Mouse (Mus musculus): ENCODE measurements around the gene Ifitm1. TPM values are rescaled to one million over a fixed set of nuclear protein-coding genes. Genes with fewer than 3 reads are reported as not detected.

Ifitm1 gene
- polyA plus RNA-seq, 2 experiments = 30.9 to 35.7 TPM

DNA sequence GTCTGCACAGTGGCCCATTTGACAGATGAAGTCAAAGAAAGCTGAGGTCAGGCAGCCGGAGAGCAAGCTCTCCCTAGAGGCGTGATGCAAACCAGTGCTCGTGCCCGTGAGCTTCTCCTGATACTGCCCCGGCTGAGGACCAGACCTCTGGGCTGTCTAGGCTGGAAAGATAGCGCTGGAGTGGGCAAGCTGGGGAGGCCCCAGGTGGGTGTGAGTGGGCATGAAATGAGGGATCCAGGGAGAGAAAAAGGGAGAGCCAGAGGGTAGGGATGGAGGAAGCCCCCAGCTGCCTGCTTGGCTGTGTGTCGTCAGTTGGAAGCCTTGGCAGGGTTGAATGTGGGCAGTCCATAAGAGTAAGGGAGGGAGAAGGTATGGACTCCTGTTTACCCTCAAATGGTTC lies 22.8 kb upstream of the Ifitm1 start:
- Histone ChIP-seq H3K27ac (no peak overlapping the region), H3K27me3 (ENCODE audit: control insufficient read depth, insufficient read depth, low read length) (no peaks in the 10 kb centered on the region), H3K9ac (replicated peaks) (no peak overlapping the region), H3K4me3 (ENCODE audit: insufficient read depth in 1 of 2, low read depth in 2 of 2, low read length in 2 of 2) (no peak overlapping the region), H3K9me3 (ENCODE audit: control insufficient read depth, low read length) (no peaks in the 10 kb centered on the region), H3K4me1 (replicated peaks; ENCODE audit: control insufficient read depth in 2 of 2, insufficient read depth in 2 of 2, low read length in 1 of 2) (peaks cover 0 to 24% of the 10 kb centered on the region in 2 experiments; a peak in 2 of 4 replicates), H3K4me2 (ENCODE audit: low read depth) (no peak overlapping the region), H3K36me3 (replicated peaks; ENCODE audit: control insufficient read depth, insufficient read depth, low read depth) (no peaks in the 10 kb centered on the region; the same call in 1 of the 2 replicates)
- 83% methylated on average over 7 of the region's 7 CpGs for WGBS (ENCODE audit: insufficient replicate concordance)
- DNase-seq (ENCODE audit: low read depth in 3 of 3, low spot score in 3 of 3) (no peak), ATAC-seq (ENCODE audit: insufficient read depth) (no peak)
- TF ChIP-seq CTCF (IDR thresholded peaks at IDR 0.05; ENCODE audit: low read depth) = no peak
- no peak for TF ChIP-seq EP300 (IDR thresholded peaks at IDR 0.05; ENCODE audit: low read depth)

DNA sequence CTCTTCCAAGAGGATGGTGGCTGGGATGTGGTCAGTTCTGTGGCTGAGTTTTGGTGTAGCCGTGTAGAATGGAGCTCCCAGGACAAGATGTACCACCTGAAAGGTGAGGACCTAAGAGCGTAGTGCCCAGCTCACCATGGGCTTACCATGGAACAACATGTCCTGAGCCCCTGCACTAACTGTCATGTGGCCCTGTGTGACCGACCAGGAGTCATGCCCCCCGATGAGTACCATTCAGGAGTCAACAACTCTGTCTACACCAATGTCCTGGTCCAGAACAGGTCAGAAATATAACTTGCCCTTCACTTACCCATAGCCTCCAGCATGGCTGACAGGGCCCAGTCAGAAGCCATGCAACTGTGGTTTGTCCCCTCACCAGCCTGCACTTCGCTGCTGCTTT lies 21.8 kb upstream of the Ifitm1 start:
- H3K4me3 ChIP-seq (ENCODE audit: insufficient read depth in 1 of 2, low read depth in 2 of 2, low read length in 2 of 2) = no peak overlapping the region
- no peak overlapping the region for H3K4me2 ChIP-seq (ENCODE audit: low read depth)
- no peaks in the 10 kb centered on the region for H3K27me3 ChIP-seq (ENCODE audit: control insufficient read depth, insufficient read depth, low read length)
- no peaks in the 10 kb centered on the region; the same call in 1 of the 2 replicates for H3K36me3 ChIP-seq (replicated peaks; ENCODE audit: control insufficient read depth, insufficient read depth, low read depth)
- H3K4me1 ChIP-seq (replicated peaks; ENCODE audit: control insufficient read depth in 2 of 2, insufficient read depth in 2 of 2, low read length in 1 of 2) = peaks cover 0 to 24% of the 10 kb centered on the region in 2 experiments; a peak in 2 of 4 replicates
- 72% methylated on average over 5 of the region's 5 CpGs for WGBS (ENCODE audit: insufficient replicate concordance)
- DNase-seq (ENCODE audit: low read depth in 3 of 3, low spot score in 3 of 3) (no peak), ATAC-seq (ENCODE audit: insufficient read depth) (no peak)
- H3K9me3 ChIP-seq (ENCODE audit: control insufficient read depth, low read length) = no peaks in the 10 kb centered on the region
- no peak overlapping the region for H3K9ac ChIP-seq (replicated peaks)
- no peak for TF ChIP-seq CTCF (IDR thresholded peaks at IDR 0.05; ENCODE audit: low read depth)
- no peak for TF ChIP-seq EP300 (IDR thresholded peaks at IDR 0.05; ENCODE audit: low read depth)
- H3K27ac ChIP-seq = no peak overlapping the region

- ATAC-seq (ENCODE audit: insufficient read depth) (no peak), DNase-seq (ENCODE audit: low read depth in 3 of 3, low spot score in 3 of 3) (no peak)
- H3K4me3 ChIP-seq (ENCODE audit: insufficient read depth in 1 of 2, low read depth in 2 of 2, low read length in 2 of 2) = no peak overlapping the region
- H3K27ac ChIP-seq = no peak overlapping the region
- WGBS (ENCODE audit: insufficient replicate concordance) = 64% methylated on average over 10 of the region's 10 CpGs
- H3K36me3 ChIP-seq (replicated peaks; ENCODE audit: control insufficient read depth, insufficient read depth, low read depth) = no peaks in the 10 kb centered on the region; the same call in 1 of the 2 replicates
- H3K27me3 ChIP-seq (ENCODE audit: control insufficient read depth, insufficient read depth, low read length) = no peaks in the 10 kb centered on the region
- TF ChIP-seq EP300 (IDR thresholded peaks at IDR 0.05; ENCODE audit: low read depth) (no peak), CTCF (IDR thresholded peaks at IDR 0.05; ENCODE audit: low read depth) (no peak)
- peaks cover 0 to 19% of the 10 kb centered on the region in 2 experiments; a peak in 2 of 4 replicates for H3K4me1 ChIP-seq (replicated peaks; ENCODE audit: control insufficient read depth in 2 of 2, insufficient read depth in 2 of 2, low read length in 1 of 2)
- no peaks in the 10 kb centered on the region for H3K9me3 ChIP-seq (ENCODE audit: control insufficient read depth, low read length)
- no peak overlapping the region for H3K4me2 ChIP-seq (ENCODE audit: low read depth)
- no peak overlapping the region for H3K9ac ChIP-seq (replicated peaks)
These were observed 20.7 kb upstream of the Ifitm1 start for GRCm38 (mm10) chr7:140946311-140946710.

GRCm38 (mm10) chr7:140946980-140947379 lies 20.0 kb upstream of the Ifitm1 start:
- no peak for TF ChIP-seq CTCF (IDR thresholded peaks at IDR 0.05; ENCODE audit: low read depth)
- TF ChIP-seq EP300 (IDR thresholded peaks at IDR 0.05; ENCODE audit: low read depth) = no peak
- ATAC-seq (ENCODE audit: insufficient read depth) (peak; percentile 12; the same call in 1 of the 2 replicates), DNase-seq (ENCODE audit: low read depth in 3 of 3, low spot score in 3 of 3) (no peak)
- Histone ChIP-seq H3K4me2 (ENCODE audit: low read depth) (no peak overlapping the region), H3K4me3 (ENCODE audit: insufficient read depth in 1 of 2, low read depth in 2 of 2, low read length in 2 of 2) (no peak overlapping the region), H3K4me1 (replicated peaks; ENCODE audit: control insufficient read depth in 2 of 2, insufficient read depth in 2 of 2, low read length in 1 of 2) (peaks cover 0 to 19% of the 10 kb centered on the region in 2 experiments; a peak in 2 of 4 replicates), H3K27ac (no peak overlapping the region), H3K9ac (replicated peaks) (no peak overlapping the region), H3K36me3 (replicated peaks; ENCODE audit: control insufficient read depth, insufficient read depth, low read depth) (no peaks in the 10 kb centered on the region; the same call in 1 of the 2 replicates), H3K9me3 (ENCODE audit: control insufficient read depth, low read length) (no peaks in the 10 kb centered on the region), H3K27me3 (ENCODE audit: control insufficient read depth, insufficient read depth, low read length) (no peaks in the 10 kb centered on the region)
- WGBS (ENCODE audit: insufficient replicate concordance) = 11% methylated on average over 7 of the region's 7 CpGs

DNA sequence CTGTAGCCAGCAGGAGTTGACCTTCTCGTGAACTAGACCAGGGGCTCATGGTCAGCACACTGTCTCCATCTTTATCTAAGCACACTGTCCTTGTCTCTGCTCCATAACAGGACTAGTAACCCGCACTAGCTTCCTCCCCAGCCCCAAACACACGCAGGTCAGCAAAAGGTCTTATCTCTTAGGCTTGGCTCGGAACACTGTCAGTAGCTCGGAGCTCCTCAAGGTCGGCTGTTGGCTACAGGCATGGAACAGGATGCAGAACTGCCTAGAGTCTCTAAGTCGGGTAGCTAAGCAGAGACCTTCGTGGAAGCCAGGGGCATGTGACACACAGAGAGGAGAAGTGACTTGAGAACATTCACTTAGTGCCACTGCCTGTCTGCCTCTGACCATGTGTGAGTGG lies 18.9 kb upstream of the Ifitm1 start:
- Histone ChIP-seq H3K4me1 (replicated peaks; ENCODE audit: control insufficient read depth in 2 of 2, insufficient read depth in 2 of 2, low read length in 1 of 2) (peaks cover 0 to 13% of the 10 kb centered on the region in 2 experiments; a peak in 2 of 4 replicates), H3K4me3 (ENCODE audit: insufficient read depth in 1 of 2, low read depth in 2 of 2, low read length in 2 of 2) (no peak overlapping the region), H3K36me3 (replicated peaks; ENCODE audit: control insufficient read depth, insufficient read depth, low read depth) (no peaks in the 10 kb centered on the region; the same call in 1 of the 2 replicates), H3K27ac (no peak overlapping the region), H3K9me3 (ENCODE audit: control insufficient read depth, low read length) (no peaks in the 10 kb centered on the region), H3K27me3 (ENCODE audit: control insufficient read depth, insufficient read depth, low read length) (no peaks in the 10 kb centered on the region), H3K9ac (replicated peaks) (no peak overlapping the region), H3K4me2 (ENCODE audit: low read depth) (no peak overlapping the region)
- peak; percentile 16; the same call in 1 of the 2 replicates for ATAC-seq (ENCODE audit: insufficient read depth)
- DNase-seq (ENCODE audit: low read depth in 3 of 3, low spot score in 3 of 3) = no peak
- TF ChIP-seq EP300 (IDR thresholded peaks at IDR 0.05; ENCODE audit: low read depth) (no peak), CTCF (IDR thresholded peaks at IDR 0.05; ENCODE audit: low read depth) (no peak)
- 29% methylated on average over 8 of the region's 8 CpGs for WGBS (ENCODE audit: insufficient replicate concordance)

All from liver, embryonic 14.5 days (tissue).